Mouse (Mus musculus): Measurements from ENCODE around the gene Atxn7.

GRCm38 (mm10) chr14:13961401-13962112, at the start of gene Atxn7, which contains the start of gene Thoc7:
- no peak for TF ChIP-seq GATA1 (IDR thresholded peaks at IDR 0.05; ENCODE audit: borderline replicate concordance, low read length)
- TF ChIP-seq FLI1 (IDR thresholded peaks at IDR 0.05; ENCODE audit: low read length): no peak
